15 mouse cellular contexts compared by ENCODE assay signal in the genomic region with DNA sequence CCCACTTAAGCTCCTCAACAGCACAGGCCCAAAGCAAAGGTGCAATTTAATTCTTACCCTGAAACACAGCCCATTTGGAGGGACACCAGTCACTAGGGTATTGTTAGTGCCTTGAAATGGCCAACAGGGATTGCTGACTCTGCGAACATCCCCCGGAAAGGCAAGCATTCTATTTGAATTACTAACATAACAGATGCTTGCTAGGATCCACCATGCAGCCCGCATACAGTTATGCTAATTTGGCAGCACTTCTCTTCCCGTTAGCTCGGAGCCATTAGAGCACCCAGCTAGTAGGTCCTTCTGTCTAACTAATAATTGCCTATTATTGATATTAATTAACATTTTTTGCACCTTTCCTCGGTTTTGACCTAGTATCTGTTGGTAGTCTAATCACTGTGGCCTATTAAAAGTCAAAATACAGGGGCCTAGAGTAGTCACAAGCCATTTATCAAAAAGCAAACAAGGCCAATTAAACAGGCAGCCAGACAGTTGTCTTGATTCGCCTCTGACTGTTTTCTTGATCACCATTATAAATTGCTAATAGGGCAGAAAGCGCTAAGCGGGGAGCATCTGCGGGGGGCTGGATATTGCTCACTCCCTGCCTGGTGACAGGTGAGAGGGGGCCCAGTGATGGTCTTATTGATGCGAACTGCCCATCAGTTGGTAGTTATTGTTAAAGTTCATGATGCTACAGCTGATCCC.
A peak's percentile ranks its signal among the peaks of the same experiment; 100 is the strongest.
DNase-seq lines count a peak whose midpoint lies in the region; ATAC-seq lines count a peak whose summit lies in the region.
"Had no signal": no experiment of that assay in that cellular context is flagged by ENCODE, and none has a peak within 500 bp of the region (broad histone marks: within the 10 kb centered on the region; RNA-seq: fewer than 3 reads in every experiment).

No protein-coding gene starts in this region.

- peak; percentile 70 for ATAC-seq in midbrain, embryonic 11.5 days (ENCODE audit: low FRiP score)
- no peak; the same call in 1 of the 2 replicates for ATAC-seq in neural tube, embryonic 15.5 days (ENCODE audit: low FRiP score)
- ATAC-seq: intestine, embryonic 15.5 days; Patski had no signal

- WGBS in midbrain, embryonic 11.5 days = 62% methylated on average over 11 of the region's 11 CpGs
- WGBS in midbrain, embryonic 10.5 days = 79% methylated on average over 11 of the region's 11 CpGs
- WGBS in hindbrain, embryonic 10.5 days = 68% methylated on average over 11 of the region's 11 CpGs
- WGBS in limb, embryonic 10.5 days = 62% methylated on average over 11 of the region's 11 CpGs
- 23% methylated on average over 11 of the region's 11 CpGs for WGBS in neural tube, embryonic 15.5 days

- no peaks in the 10 kb centered on the region for H3K27me3 ChIP-seq in midbrain, embryonic 11.5 days (ENCODE audit: control insufficient read depth, insufficient read depth, low read length)
- H3K27me3 ChIP-seq in midbrain, embryonic 10.5 days (ENCODE audit: low read depth, poor library complexity, severe bottlenecking) = peaks cover 3% of the 10 kb centered on the region; the same call in 1 of the 2 replicates
- H3K27me3 ChIP-seq in hindbrain, embryonic 10.5 days (ENCODE audit: insufficient read depth, poor library complexity, severe bottlenecking) = no peaks in the 10 kb centered on the region
- H3K27me3 ChIP-seq in limb, embryonic 10.5 days (ENCODE audit: low read depth, poor library complexity, severe bottlenecking) = peaks cover 9% of the 10 kb centered on the region; the same call in 1 of the 2 replicates
- H3K27me3 ChIP-seq in neural tube, embryonic 15.5 days (replicated peaks) = no peaks in the 10 kb centered on the region; the same call in 1 of the 2 replicates
- H3K27me3 ChIP-seq: intestine, embryonic 15.5 days; liver, embryonic 13.5 days had no signal

- no peaks in the 10 kb centered on the region for H3K9me3 ChIP-seq in midbrain, embryonic 11.5 days (ENCODE audit: control insufficient read depth, low read length)
- H3K9me3 ChIP-seq in midbrain, embryonic 10.5 days (replicated peaks) = no peaks in the 10 kb centered on the region
- H3K9me3 ChIP-seq in hindbrain, embryonic 10.5 days = no peaks in the 10 kb centered on the region
- H3K9me3 ChIP-seq in limb, embryonic 10.5 days (replicated peaks) = no peaks in the 10 kb centered on the region
- H3K9me3 ChIP-seq in neural tube, embryonic 15.5 days (replicated peaks) = no peaks in the 10 kb centered on the region
- H3K9me3 ChIP-seq: intestine, embryonic 15.5 days; liver, embryonic 13.5 days had no signal

- H3K4me3 ChIP-seq in midbrain, embryonic 11.5 days (ENCODE audit: low read depth, low read length) = no peak overlapping the region
- no peak overlapping the region for H3K4me3 ChIP-seq in midbrain, embryonic 10.5 days
- no peak overlapping the region for H3K4me3 ChIP-seq in hindbrain, embryonic 10.5 days
- H3K4me3 ChIP-seq in limb, embryonic 10.5 days = no peak overlapping the region
- no peak overlapping the region for H3K4me3 ChIP-seq in neural tube, embryonic 15.5 days (replicated peaks)
- H3K4me3 ChIP-seq: intestine, embryonic 15.5 days; liver, embryonic 13.5 days had no signal

- peak; percentile 73 for DNase-seq in midbrain, embryonic 11.5 days (ENCODE audit: low spot score, missing footprints)
- DNase-seq in midbrain, embryonic 10.5 days (ENCODE audit: low spot score) = no peak
- DNase-seq in hindbrain, embryonic 10.5 days (ENCODE audit: low spot score) = peak; percentile 8
- DNase-seq in limb, embryonic 10.5 days (ENCODE audit: low spot score) = peak; percentile 26
- no peak for DNase-seq in heart, adult 18-20 months
- DNase-seq in yolk sac, embryonic 10.5 days (ENCODE audit: low spot score) = no peak
- no peak for DNase-seq in right cerebral cortex, postnatal 36 days (ENCODE audit: low spot score in 2 of 2)
- DNase-seq: adrenal gland, adult 2 months; gastrocnemius, postnatal 10 days; kidney, postnatal 4 days; liver, embryonic 13.5 days; lung, postnatal 14 days had no signal

- H3K4me2 ChIP-seq in midbrain, embryonic 11.5 days = no peak overlapping the region
- no peak overlapping the region for H3K4me2 ChIP-seq in neural tube, embryonic 15.5 days
- H3K4me2 ChIP-seq: liver, embryonic 13.5 days had no signal

- H3K9ac ChIP-seq in midbrain, embryonic 11.5 days (ENCODE audit: low read length) = no peak overlapping the region
- no peak overlapping the region for H3K9ac ChIP-seq in neural tube, embryonic 15.5 days (replicated peaks)
- H3K9ac ChIP-seq: intestine, embryonic 15.5 days; liver, embryonic 13.5 days had no signal

- peak overlapping the region; percentile 26; the same call in 1 of the 2 replicates for H3K27ac ChIP-seq in midbrain, embryonic 11.5 days (ENCODE audit: low read depth, low read length)
- no peak overlapping the region for H3K27ac ChIP-seq in midbrain, embryonic 10.5 days (replicated peaks)
- peak overlapping the region; percentile 70 for H3K27ac ChIP-seq in hindbrain, embryonic 10.5 days
- peak overlapping the region; percentile 30; the same call in 1 of the 2 replicates for H3K27ac ChIP-seq in limb, embryonic 10.5 days
- peak overlapping the region; percentile 69 for H3K27ac ChIP-seq in neural tube, embryonic 15.5 days (replicated peaks)
- H3K27ac ChIP-seq: intestine, embryonic 15.5 days; liver, embryonic 13.5 days had no signal

- H3K36me3 ChIP-seq in midbrain, embryonic 11.5 days (ENCODE audit: control insufficient read depth, insufficient read depth, low read length) = no peaks in the 10 kb centered on the region
- no peaks in the 10 kb centered on the region for H3K36me3 ChIP-seq in midbrain, embryonic 10.5 days
- H3K36me3 ChIP-seq in hindbrain, embryonic 10.5 days = no peaks in the 10 kb centered on the region
- no peaks in the 10 kb centered on the region for H3K36me3 ChIP-seq in limb, embryonic 10.5 days
- H3K36me3 ChIP-seq in neural tube, embryonic 15.5 days = no peaks in the 10 kb centered on the region
- H3K36me3 ChIP-seq: intestine, embryonic 15.5 days; liver, embryonic 13.5 days had no signal

- peaks cover 10% of the 10 kb centered on the region; the same call in 1 of the 2 replicates for H3K4me1 ChIP-seq in midbrain, embryonic 11.5 days (ENCODE audit: control insufficient read depth, insufficient read depth, low read length)
- peaks cover 25% of the 10 kb centered on the region for H3K4me1 ChIP-seq in midbrain, embryonic 10.5 days
- peaks cover 30% of the 10 kb centered on the region for H3K4me1 ChIP-seq in hindbrain, embryonic 10.5 days (replicated peaks)
- H3K4me1 ChIP-seq in limb, embryonic 10.5 days = peaks cover 45% of the 10 kb centered on the region
- peaks cover 24% of the 10 kb centered on the region for H3K4me1 ChIP-seq in neural tube, embryonic 15.5 days
- H3K4me1 ChIP-seq: liver, embryonic 13.5 days had no signal

Comparison
In these comparisons a context has a peak if more than half of its experiments do, and no peak if none do; other contexts are left out.
1. DNase-seq: peak in midbrain, embryonic 11.5 days (single experiment), hindbrain, embryonic 10.5 days (single experiment) and limb, embryonic 10.5 days (single experiment); none in midbrain, embryonic 10.5 days (single experiment), heart, adult 18-20 months (0 of 2), yolk sac, embryonic 10.5 days (single experiment) and right cerebral cortex, postnatal 36 days (0 of 2).